Mouse (Mus musculus) heart, postnatal 0 days (tissue): Measurements from ENCODE around the gene Olfr606.
"Not testable (repeated sequence)": the region's sequence is repeated elsewhere in the genome, so short reads cannot be mapped to it uniquely, and the experiment has no call there.

Experiments used
- CTCF ChIP-seq: IDR thresholded peaks from 2 replicates; pipeline ENCODE4 v1.5.1; 2016; ENCODE audit warnings: antibody characterized with exemption, control low read depth, low read depth
- EP300 ChIP-seq: IDR thresholded peaks from 2 replicates; pipeline ENCODE4 v1.6.1; 2016; ENCODE audit warnings: antibody characterized with exemption, low read depth

- not testable (repeated sequence) for TF ChIP-seq CTCF, EP300
Observed at GRCm38 (mm10) chr7:103477106-103477505, 28.3 kb downstream of the Olfr606 start.
